Mouse (Mus musculus) myocyte (in vitro differentiated cells): ENCODE measurements around the gene Gm10647.

Experiments used
- CEBPB ChIP-seq: IDR thresholded peaks from 2 replicates; pipeline ENCODE4 v1.6.1; 2011; ENCODE audit warnings: mild to moderate bottlenecking, moderate library complexity; ENCODE audit not compliant: poor library complexity, insufficient read depth, severe bottlenecking
- E2F4 ChIP-seq: IDR thresholded peaks from one replicate; pipeline ENCODE4 v1.6.1; 2011; ENCODE audit warnings: mild to moderate bottlenecking, control low read depth, moderate library complexity; ENCODE audit not compliant: insufficient read depth
- MYOD1 ChIP-seq, 3 experiments: IDR thresholded peaks; one replicate each; pipeline ENCODE4 v1.6.1; 2011; ENCODE audit warnings: control low read depth in 2 of 3, low read depth in 2 of 3, mild to moderate bottlenecking in 2 of 3, moderate library complexity in 1 of 3; ENCODE audit not compliant: insufficient read length in 2 of 3, control insufficient read depth in 1 of 3
- POLR2A ChIP-seq: IDR thresholded peaks from one replicate; pipeline ENCODE4 v1.6.1; 2011; ENCODE audit warnings: low read depth, mild to moderate bottlenecking, control low read depth, moderate library complexity; ENCODE audit not compliant: insufficient read length
- POLR2AphosphoS2 ChIP-seq: IDR thresholded peaks from one replicate; pipeline ENCODE4 v1.6.1; 2011; ENCODE audit warnings: low read depth, control low read depth; ENCODE audit not compliant: insufficient read length
- USF1 ChIP-seq: IDR thresholded peaks from one replicate; pipeline ENCODE4 v1.6.1; 2011; ENCODE audit warnings: low read depth, mild to moderate bottlenecking, control low read depth, moderate library complexity

- no peak for TF ChIP-seq POLR2A
- no peak for TF ChIP-seq CEBPB
- TF ChIP-seq E2F4: no peak
- TF ChIP-seq MYOD1 (IDR thresholded peaks at IDR 0.05; ENCODE audit: control insufficient read depth in 1 of 3, insufficient read length in 2 of 3, low read depth in 2 of 3): no peak
- no peak for TF ChIP-seq POLR2AphosphoS2
- TF ChIP-seq USF1: no peak
Observed at GRCm38 (mm10) chr9:66813392-66813791, 16.6 kb downstream of the Gm10647 start.
